Mouse (Mus musculus): ENCODE results near the gene Aldh1a3.

DNA sequence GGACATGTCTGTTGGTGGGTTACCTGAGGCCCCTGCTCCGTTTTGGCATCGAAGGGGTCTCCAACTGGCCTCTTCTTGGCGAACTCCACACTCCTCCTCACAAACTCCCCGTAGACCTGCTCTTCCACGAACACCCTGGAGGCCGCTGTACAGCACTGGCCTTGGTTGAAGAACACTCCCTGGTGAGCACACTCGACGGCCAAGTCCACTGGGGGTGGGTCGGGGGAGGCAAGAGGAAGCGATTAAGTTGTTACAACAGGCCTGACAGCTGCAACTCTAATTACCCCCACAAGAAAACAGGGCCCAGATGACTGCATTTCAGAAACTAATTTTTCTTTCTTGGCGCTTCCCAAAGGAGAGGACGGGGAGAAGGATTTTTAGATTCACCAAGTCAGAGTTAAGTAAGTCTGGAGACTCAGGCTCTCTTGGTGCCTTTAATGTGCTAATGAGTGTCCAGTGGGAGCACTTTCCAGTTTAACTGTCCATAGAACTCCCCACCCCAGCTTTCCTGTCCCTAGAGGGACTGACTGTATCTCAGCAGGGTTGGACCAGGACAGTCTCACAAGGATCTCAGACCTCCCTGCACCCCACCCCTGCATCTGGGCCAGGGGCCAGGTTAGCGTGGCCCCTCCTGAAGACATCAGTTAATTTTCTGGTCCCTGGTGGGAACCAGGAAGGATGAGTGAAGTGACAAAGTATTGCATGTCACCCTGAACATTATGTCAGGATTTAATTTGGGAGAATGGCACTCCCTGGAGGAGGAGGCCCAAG lies 21.2 kb downstream of the Aldh1a3 start:
- TF ChIP-seq CTCF (IDR thresholded peaks at IDR 0.05; ENCODE audit: low read depth, low read length) (no peak), POLR2A (IDR thresholded peaks at IDR 0.05; ENCODE audit: insufficient read depth, low read length) (no peak)

All from ES-Bruce4 (cell line).